Mouse (Mus musculus) heart, postnatal 0 days (tissue): ENCODE measurements around the gene Arl15.

Experiments
- CTCF ChIP-seq: IDR thresholded peaks from 2 replicates; pipeline ENCODE4 v1.5.1; 2016; ENCODE audit warnings: antibody characterized with exemption, control low read depth, low read depth
- EP300 ChIP-seq: IDR thresholded peaks from 2 replicates; pipeline ENCODE4 v1.6.1; 2016; ENCODE audit warnings: antibody characterized with exemption, low read depth

DNA sequence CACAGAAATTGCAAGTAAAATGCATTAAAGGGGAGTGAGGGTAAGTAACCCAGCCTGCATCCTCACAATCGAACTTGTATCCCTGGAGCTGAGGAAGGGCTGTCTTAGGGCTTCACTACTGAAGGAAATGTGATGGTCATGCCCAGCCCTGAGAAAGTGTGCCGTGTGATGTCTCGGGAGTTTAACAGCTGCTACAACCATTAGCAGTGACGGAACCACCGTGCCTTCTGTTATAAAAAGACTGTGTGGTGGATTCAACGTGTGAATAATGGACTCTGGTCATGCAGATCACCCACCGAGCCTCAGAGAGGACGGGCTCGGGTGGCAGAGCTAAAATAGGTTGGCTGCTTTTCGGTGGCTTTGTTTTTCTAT, 357.4 kb downstream of the Arl15 start:
- TF ChIP-seq CTCF (no peak), EP300 (no peak)
